Mouse (Mus musculus): ENCODE results near the gene Iqcn. TPM values are rescaled to one million over a fixed set of nuclear protein-coding genes. Genes with fewer than 3 reads are reported as not detected.

Iqcn gene
- polyA plus RNA-seq, 1 experiment from 2014 or later = 0.05 TPM

DNA sequence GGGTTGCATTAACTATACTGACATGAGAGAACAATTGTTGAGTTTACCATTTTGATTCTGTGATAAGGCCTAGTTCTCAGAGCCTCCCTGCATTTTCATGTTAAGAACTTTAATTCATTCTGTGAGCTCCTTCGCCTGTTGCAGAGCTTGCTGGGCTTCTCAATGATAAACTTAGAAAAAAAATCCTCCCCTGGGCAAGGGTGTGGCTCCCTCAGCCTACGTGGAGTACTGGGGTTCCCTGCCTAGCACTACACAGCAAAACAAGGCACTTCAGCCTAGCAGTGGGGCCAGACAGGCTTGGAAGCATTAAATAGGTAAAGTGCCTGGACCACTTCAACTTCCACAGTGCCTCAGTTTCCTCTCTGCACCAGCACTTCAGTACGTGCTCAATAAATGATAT is 21.8 kb upstream of the Iqcn start:
- Histone ChIP-seq H3K36me3 (ENCODE audit: poor library complexity, severe bottlenecking) (peaks cover 32% of the 10 kb centered on the region), H3K4me2 (no peak overlapping the region), H3K9ac (no peak overlapping the region), H3K27me3 (no peaks in the 10 kb centered on the region), H3K4me1 (0 out of 2 replicates have a peak, but pooled peaks cover 4% of the 10 kb centered on the region), H3K4me3 (no peak overlapping the region), H3K27ac (no peak overlapping the region), H3K9me3 (replicated peaks) (no peaks in the 10 kb centered on the region)
- no peak for ATAC-seq
- 74% methylated on average over 3 of the region's 3 CpGs for WGBS

GRCm38 (mm10) chr8:70682193-70682592 is 21.1 kb upstream of the Iqcn start:
- Histone ChIP-seq H3K4me3 (no peak overlapping the region), H3K27me3 (no peaks in the 10 kb centered on the region), H3K9ac (0 out of 2 replicates have a peak overlapping the region, but pooled peaks have one; percentile 37), H3K4me1 (0 out of 2 replicates have a peak, but pooled peaks cover 4% of the 10 kb centered on the region), H3K9me3 (replicated peaks) (no peaks in the 10 kb centered on the region), H3K4me2 (no peak overlapping the region; the same call in 1 of the 2 replicates), H3K36me3 (ENCODE audit: poor library complexity, severe bottlenecking) (peaks cover 30% of the 10 kb centered on the region), H3K27ac (no peak overlapping the region)
- WGBS = 15% methylated on average over 19 of the region's 19 CpGs
- ATAC-seq = no peak

DNA sequence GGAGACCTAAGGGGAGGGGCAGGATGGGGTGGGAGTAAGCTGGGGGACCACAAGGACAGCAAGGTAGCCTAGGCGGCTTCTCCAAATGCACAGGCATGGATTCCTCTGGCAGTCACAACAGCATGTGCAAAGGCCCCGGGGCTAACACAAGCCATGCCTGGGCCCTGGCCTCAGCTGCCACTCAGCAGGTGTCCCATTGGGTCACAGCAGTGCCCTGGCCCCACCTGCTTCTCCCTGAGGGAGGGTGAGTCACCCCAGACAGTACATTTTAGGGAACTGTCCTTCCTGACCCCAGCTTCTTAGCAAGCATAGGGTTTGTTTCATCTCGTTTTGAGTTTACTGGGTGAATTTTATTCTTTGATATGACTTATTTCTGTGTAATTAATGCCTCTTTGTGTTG is 20.6 kb upstream of the Iqcn start:
- Histone ChIP-seq H3K4me2 (no peak overlapping the region), H3K36me3 (ENCODE audit: poor library complexity, severe bottlenecking) (peaks cover 27% of the 10 kb centered on the region), H3K9me3 (replicated peaks) (no peaks in the 10 kb centered on the region), H3K27ac (no peak overlapping the region), H3K4me3 (no peak overlapping the region), H3K9ac (no peak overlapping the region), H3K4me1 (0 out of 2 replicates have a peak, but pooled peaks cover 8% of the 10 kb centered on the region), H3K27me3 (no peaks in the 10 kb centered on the region)
- ATAC-seq = no peak
- 70% methylated on average over 3 of the region's 3 CpGs for WGBS

DNA sequence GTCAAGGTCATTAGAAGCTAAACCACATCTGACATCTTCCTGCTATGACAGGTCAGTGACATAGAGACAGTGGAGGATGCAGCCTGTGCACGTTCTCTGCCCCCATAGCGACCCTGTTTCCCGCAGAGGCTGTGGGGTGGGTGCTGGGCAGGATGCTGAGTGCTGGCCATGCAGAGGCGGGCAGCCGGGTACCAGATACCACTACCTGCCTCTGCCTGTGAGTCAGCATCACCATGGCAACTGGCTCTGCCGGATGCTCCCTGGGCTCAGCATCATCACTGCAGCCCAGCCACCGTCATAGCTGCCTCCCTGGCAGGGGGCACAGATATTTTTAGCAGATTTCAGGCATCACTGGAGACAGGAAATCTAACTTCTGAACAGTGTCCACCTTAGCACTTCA is 19.0 kb upstream of the Iqcn start:
- H3K27me3 ChIP-seq = no peaks in the 10 kb centered on the region
- 47% methylated on average over 7 of the region's 7 CpGs for WGBS

GRCm38 (mm10) chr8:70687576-70687975 is 15.7 kb upstream of the Iqcn start:
- Histone ChIP-seq H3K4me1 (peaks cover 34% of the 10 kb centered on the region), H3K9me3 (replicated peaks) (no peaks in the 10 kb centered on the region), H3K4me3 (no peak overlapping the region; the same call in 1 of the 2 replicates), H3K27me3 (no peaks in the 10 kb centered on the region), H3K27ac (no peak overlapping the region), H3K9ac (no peak overlapping the region), H3K36me3 (ENCODE audit: poor library complexity, severe bottlenecking) (no peaks in the 10 kb centered on the region), H3K4me2 (no peak overlapping the region)
- ATAC-seq = no peak
- 90% methylated on average over 8 of the region's 8 CpGs for WGBS

More for the DNA sequence above, 19.0 kb upstream of the Iqcn start:
- Histone ChIP-seq H3K4me1 (0 out of 2 replicates have a peak, but pooled peaks cover 14% of the 10 kb centered on the region), H3K27ac (no peak overlapping the region), H3K9me3 (replicated peaks) (no peaks in the 10 kb centered on the region), H3K9ac (no peak overlapping the region), H3K36me3 (ENCODE audit: poor library complexity, severe bottlenecking) (peaks cover 11% of the 10 kb centered on the region), H3K4me3 (no peak overlapping the region), H3K4me2 (no peak overlapping the region)
- ATAC-seq = peak; percentile 40; the same call in 1 of the 2 replicates

DNA sequence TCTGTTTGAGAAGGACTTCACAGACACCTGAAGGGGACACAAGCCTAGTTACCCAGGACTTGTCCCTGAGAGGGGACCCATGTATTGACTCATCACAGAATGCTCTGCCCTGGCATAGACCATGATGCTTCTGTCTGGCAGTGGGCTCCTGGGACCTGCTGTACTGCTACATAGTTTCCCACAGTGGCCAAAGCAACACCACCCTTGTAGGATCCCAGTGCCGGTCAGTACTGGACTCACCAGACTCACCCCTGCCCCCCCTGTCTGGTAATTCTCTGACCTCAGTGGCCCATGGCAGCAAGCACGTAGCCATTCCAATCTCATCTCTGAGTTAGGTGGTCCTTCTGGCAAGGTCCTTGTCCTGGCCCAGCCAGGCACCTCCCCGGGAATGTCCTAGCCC is 15.1 kb upstream of the Iqcn start:
- Histone ChIP-seq H3K4me3 (no peak overlapping the region), H3K4me2 (no peak overlapping the region), H3K9me3 (replicated peaks) (no peaks in the 10 kb centered on the region), H3K27me3 (no peaks in the 10 kb centered on the region), H3K9ac (no peak overlapping the region), H3K4me1 (peaks cover 34% of the 10 kb centered on the region), H3K27ac (no peak overlapping the region; the same call in 1 of the 2 replicates), H3K36me3 (ENCODE audit: poor library complexity, severe bottlenecking) (no peaks in the 10 kb centered on the region)
- ATAC-seq = no peak
- 96% methylated on average over 3 of the region's 3 CpGs for WGBS

GRCm38 (mm10) chr8:70689892-70690390 is 13.3 kb upstream of the Iqcn start:
- no peaks in the 10 kb centered on the region for H3K27me3 ChIP-seq
- peak overlapping the region; percentile 15; the same call in 1 of the 2 replicates for H3K27ac ChIP-seq
- 81% methylated on average over 5 of the region's 5 CpGs for WGBS
- 0 out of 2 replicates have a peak, but pooled peaks have one; percentile 5 for ATAC-seq
- no peaks in the 10 kb centered on the region for H3K36me3 ChIP-seq (ENCODE audit: poor library complexity, severe bottlenecking)
- H3K4me1 ChIP-seq = peaks cover 34% of the 10 kb centered on the region
- no peak overlapping the region for H3K4me2 ChIP-seq
- no peak overlapping the region for H3K4me3 ChIP-seq
- no peaks in the 10 kb centered on the region for H3K9me3 ChIP-seq (replicated peaks)
- peak overlapping the region; percentile 17; the same call in 1 of the 2 replicates for H3K9ac ChIP-seq

DNA sequence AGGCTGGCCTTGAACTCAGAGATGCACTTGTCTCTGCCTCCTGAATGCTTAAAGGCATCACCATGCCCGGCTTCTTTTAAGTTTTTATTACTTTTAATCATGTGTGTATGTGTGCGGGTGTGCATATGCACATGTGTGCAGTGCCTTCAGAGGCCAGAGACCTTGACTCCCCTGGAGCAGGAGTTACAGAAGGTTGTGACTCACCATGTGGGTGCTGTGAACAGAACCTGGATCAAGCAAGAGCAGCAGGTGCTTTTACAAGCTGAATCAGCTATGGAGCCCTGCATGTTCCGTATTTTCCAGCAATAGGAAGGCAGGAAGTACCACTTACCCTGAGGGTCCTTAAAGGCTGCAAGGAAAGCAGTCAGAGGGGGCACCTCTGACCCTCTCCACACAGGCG is 12.0 kb upstream of the Iqcn start:
- peak overlapping the region; percentile 64 for H3K4me2 ChIP-seq
- peaks cover 47% of the 10 kb centered on the region for H3K4me1 ChIP-seq
- no peaks in the 10 kb centered on the region for H3K36me3 ChIP-seq (ENCODE audit: poor library complexity, severe bottlenecking)
- H3K4me3 ChIP-seq = peak overlapping the region; percentile 34
- peak overlapping the region; percentile 74 for H3K27ac ChIP-seq
- no peaks in the 10 kb centered on the region for H3K27me3 ChIP-seq
- ATAC-seq = no peak
- 47% methylated on average over 4 of the region's 4 CpGs for WGBS
- no peaks in the 10 kb centered on the region for H3K9me3 ChIP-seq (replicated peaks)
- peak overlapping the region; percentile 69 for H3K9ac ChIP-seq

- no peaks in the 10 kb centered on the region for H3K27me3 ChIP-seq
- peak overlapping the region; percentile 69 for H3K9ac ChIP-seq
- peak overlapping the region; percentile 34 for H3K4me3 ChIP-seq
- peak overlapping the region; percentile 74 for H3K27ac ChIP-seq
- H3K9me3 ChIP-seq (replicated peaks) = no peaks in the 10 kb centered on the region
- peak overlapping the region; percentile 64 for H3K4me2 ChIP-seq
- peaks cover 52% of the 10 kb centered on the region for H3K4me1 ChIP-seq
- peak; percentile 73 for ATAC-seq
- no peaks in the 10 kb centered on the region for H3K36me3 ChIP-seq (ENCODE audit: poor library complexity, severe bottlenecking)
- under 1% methylated on average over 20 of the region's 20 CpGs for WGBS
These were observed 11.5 kb upstream of the Iqcn start for GRCm38 (mm10) chr8:70691727-70692231.

- no peaks in the 10 kb centered on the region for H3K9me3 ChIP-seq (replicated peaks)
- H3K4me2 ChIP-seq = no peak overlapping the region
- 90% methylated on average over 5 of the region's 5 CpGs for WGBS
- no peaks in the 10 kb centered on the region for H3K27me3 ChIP-seq
- peaks cover 59% of the 10 kb centered on the region for H3K4me1 ChIP-seq
- H3K36me3 ChIP-seq (ENCODE audit: poor library complexity, severe bottlenecking) = no peaks in the 10 kb centered on the region
- H3K27ac ChIP-seq = no peak overlapping the region
- H3K9ac ChIP-seq = no peak overlapping the region
- H3K4me3 ChIP-seq = no peak overlapping the region
- ATAC-seq = no peak
These were observed 9.6 kb upstream of the Iqcn start for GRCm38 (mm10) chr8:70693636-70694035.

DNA sequence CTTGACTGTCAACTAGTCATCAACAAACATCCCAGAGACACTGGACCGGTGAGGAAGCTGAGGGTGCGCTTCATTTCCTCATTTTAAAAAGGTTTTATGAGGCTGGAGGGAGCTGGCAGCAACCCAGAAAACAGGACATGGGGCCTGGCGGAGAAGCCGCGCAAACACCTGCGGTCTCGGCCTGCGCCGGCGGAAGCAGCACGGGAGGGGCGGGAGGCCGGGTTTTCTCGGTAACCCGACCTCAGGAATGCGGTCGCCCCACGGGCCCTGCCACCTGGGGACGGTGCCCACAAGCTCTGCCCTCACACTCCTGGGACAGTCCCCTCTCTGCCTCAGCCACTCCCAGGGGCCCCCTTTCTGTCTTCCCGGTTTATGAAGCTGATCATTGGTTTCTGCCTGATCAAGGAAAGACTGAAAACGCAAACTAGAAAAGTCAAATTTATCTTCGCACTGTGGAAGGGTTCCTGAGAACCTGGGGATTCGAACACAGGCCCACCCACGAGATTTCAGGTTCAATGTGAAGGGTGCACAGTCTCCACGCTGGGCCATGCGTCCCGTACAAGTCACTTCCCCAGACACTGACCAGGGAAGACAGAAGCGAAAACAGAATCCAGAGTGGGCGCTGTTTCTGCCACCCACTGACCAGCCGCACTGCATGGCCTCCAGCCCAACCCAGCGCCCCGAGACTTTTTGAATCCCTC is 7.8 kb upstream of the Iqcn start:
- Histone ChIP-seq H3K4me2 (no peak overlapping the region), H3K4me1 (peaks cover 50% of the 10 kb centered on the region), H3K4me3 (no peak overlapping the region), H3K9me3 (replicated peaks) (no peaks in the 10 kb centered on the region), H3K27me3 (no peaks in the 10 kb centered on the region), H3K9ac (no peak overlapping the region), H3K36me3 (ENCODE audit: poor library complexity, severe bottlenecking) (no peaks in the 10 kb centered on the region), H3K27ac (peak overlapping the region; percentile 100; the same call in 1 of the 2 replicates)
- no peak for ATAC-seq
- 34% methylated on average over 32 of the region's 32 CpGs for WGBS

Data from forebrain, embryonic 13.5 days (tissue).